Mouse (Mus musculus) liver, postnatal 0 days (tissue): ENCODE data around the gene Sppl3.

Experiments
- CTCF ChIP-seq: sonication (generic); IDR thresholded peaks from 2 replicates; pipeline ENCODE4 v1.5.1; 2016; ENCODE audit warnings: antibody characterized with exemption, low read depth
- EP300 ChIP-seq: IDR thresholded peaks from 2 replicates; pipeline ENCODE4 v1.6.1; 2016; ENCODE audit warnings: antibody characterized with exemption, low read depth, mild to moderate bottlenecking

DNA sequence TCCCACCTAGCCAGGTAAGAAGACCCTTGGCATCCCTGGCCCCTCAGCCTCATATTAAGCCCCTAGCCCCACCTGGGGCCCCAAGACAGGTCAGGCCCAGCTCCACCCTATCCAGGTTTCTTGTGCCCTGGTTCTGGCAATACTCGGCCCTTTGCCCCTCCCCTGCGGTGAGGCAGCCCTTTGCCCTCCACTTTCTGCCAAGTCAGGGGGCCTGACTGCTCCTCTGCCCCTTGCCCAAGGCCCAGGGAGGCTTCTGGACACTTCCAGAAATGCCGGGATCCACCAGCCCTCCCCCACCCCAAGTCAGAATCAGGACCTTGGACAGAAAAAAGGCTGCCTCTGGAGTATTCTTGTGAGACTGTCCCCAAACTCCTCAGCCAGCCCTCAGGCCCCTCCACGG, 41.9 kb upstream of the Sppl3 start:
- TF ChIP-seq CTCF = no peak
- no peak for TF ChIP-seq EP300
